Mouse (Mus musculus) kidney, postnatal 25 days (tissue): ENCODE data around the gene Lrrfip1.

Experiments used
- DNase-seq, 2 experiments: peaks; one replicate each; pipeline ENCODE4 v3.0.0; 2021; ENCODE audit warnings: mixed read lengths in 2 of 2

Gene Lrrfip1

GRCm38 (mm10) chr1:91024464-91024863 is 25.9 kb downstream of the Lrrfip1 start:
- DNase-seq, result no peak

DNA sequence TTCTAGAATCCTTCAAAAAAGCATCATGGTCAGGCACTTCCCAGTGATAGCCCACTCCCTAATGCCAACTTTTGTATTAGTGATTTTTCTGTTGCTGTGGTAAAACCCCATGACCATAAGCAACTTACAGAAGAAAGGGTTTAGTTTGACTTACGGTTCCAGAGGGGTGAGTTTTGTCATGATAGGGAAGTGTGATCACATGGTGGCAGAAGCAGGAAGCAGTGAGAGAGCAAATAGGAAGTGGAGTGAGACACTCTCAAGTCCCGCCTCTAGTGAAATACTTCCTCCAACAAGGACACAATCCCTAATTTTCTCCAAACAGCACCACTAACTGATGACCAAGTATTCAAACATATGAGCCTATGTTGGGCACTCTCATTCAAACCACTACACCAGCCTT is 28.4 kb downstream of the Lrrfip1 start:
- DNase-seq, result no peak

DNA sequence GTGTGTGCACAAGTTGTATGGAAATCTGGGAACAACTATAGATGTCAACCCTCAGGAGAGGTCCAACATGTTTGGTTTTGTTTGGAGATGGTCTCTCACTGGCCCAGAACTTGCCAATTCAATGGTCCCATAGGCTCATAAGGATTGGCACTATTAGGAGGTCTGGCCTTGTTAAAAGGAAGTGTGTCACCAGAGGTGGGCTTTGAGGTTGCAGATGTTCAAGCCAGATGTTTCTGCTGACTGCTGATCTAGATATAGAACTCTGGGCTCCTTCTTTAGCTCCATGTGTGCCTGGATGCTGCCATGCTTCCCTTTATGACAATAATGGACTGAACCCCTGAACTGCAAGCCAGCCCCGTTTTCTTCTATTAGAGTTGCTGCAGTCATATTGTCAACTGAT is 31.8 kb downstream of the Lrrfip1 start:
- DNase-seq, result no peak

DNA sequence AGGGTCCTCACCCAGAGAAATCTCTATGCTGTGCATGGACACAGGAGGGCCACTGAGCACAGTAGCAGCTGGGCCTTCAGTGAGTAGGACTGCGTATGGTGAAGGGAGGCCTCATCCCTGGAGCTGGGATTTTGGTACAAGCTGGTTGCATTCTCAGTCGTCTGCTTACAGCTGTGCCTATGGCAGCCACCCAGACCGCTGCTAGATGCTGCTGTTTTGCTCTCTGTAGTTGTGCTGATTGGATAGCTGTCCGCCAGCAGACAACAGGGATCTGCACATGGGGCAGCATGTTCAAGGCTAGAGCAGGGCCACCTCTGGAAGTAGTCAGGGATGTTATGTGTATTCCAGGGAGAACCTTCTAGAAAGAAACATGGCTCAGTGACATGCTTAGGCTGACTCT is 33.0 kb downstream of the Lrrfip1 start:
- DNase-seq, result peak in 1 of 2 experiments; percentile 50

DNA sequence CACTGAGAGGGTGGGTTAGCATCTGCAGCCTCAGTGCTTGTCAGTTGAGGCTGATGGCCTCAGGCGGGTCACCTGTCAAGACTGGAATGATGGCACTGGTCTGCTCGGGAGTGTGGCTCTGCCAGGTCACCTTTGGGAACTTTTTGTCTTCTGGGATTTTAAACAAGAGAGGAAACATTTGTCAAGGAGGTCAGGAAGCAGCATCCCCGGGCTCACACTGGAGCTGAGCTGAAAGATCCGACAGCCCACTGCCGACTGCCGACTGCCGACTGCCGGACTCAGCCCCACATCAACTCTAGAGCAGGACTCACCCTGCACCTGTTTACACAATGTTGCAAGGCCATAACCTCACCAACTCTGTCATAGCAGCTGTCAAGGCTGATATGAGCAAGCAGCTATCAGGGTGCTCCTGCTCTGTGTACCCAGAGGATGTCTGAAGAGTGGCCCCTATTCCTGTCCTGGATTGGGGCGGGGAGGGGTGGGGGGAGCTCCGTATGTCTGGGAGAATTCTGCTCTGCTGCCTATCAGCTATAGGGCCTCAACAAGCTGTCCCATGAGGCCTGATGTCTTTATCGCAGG is 33.9 kb downstream of the Lrrfip1 start:
- peak; percentile 41 to 76 for DNase-seq

DNA sequence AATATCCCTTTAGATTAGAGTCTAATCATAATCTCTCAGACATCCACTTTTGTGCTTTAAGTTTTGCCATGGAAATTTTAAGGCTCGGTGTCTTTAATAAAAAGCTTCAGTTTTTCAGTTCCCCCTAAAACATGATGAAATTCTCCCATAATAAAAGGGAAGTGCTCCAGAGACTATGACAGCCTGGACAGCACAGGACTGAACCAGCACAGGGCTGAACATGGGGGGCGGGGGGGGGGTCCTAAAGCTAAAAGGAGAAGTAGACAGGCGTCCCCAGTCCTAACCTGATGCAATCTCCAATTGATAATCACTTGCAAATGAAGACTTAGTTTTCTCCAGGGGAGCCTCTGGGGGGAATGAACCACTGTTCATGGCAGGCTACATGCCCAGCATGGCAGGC is 36.0 kb downstream of the Lrrfip1 start:
- no peak for DNase-seq

- no peak for DNase-seq
Observed at GRCm38 (mm10) chr1:91035266-91035665, 36.7 kb downstream of the Lrrfip1 start.

DNA sequence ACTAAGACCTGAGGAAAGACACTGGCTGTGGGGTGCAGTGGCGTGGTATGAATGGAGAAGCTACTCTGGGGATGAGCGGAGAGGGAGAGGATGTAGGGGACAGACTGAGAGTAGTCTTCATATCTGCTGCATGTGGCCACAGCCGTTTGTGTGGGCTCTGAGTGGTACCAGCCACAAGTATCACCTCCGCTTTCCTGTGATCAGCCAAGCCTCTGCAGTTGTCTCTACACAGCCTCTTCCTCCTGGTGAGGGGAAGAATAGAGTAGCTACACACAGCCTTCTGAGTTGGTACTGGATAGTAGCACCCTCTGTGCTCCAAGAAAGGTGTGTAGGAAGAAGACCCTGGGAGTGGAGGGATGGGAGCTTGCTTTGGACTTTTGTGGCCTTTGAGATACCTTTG is 38.7 kb downstream of the Lrrfip1 start:
- DNase-seq, result no peak

- peak; percentile 38 to 64 for DNase-seq
Observed at GRCm38 (mm10) chr1:91038010-91038409, 39.5 kb downstream of the Lrrfip1 start.

DNA sequence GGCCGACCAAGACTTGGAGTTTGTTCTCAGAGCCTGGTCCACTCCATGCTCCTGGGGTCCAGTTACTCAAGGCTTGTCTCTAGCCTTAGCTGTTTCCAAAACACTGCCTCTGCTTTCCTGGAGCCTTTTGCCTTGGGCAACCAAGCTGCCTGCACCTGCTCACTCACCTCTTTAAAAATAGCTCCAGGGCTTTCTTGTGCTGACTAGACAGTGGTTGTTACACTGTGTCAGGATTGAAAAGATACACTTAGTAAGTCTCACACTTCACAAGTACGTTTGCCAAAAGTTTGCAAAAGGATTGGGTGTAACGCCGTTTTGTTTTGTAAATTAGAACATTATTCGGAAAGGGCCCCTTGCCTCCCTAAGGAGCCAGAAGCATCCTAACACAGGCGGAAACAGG is 40.0 kb downstream of the Lrrfip1 start:
- no peak for DNase-seq

DNA sequence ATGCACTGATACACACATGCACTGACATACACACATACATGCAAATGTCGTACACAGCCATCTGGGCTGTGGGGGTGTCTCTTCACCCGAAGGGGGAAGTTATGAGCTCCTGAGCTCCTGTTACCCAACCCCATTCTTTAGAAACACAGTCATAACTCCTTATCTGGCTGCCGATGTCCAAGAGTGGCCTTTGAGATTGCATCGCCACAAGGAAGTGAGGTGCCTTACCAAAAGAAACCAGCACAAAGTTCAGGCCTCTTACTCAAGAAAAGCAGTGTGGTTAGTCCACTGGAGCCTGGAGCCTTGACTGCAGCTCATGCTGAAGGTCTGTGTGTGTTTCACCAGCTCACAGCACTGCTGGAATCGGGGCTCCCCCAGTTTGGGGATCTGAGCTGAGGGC is 43.1 kb downstream of the Lrrfip1 start:
- no peak for DNase-seq

GRCm38 (mm10) chr1:91043191-91043590 is 44.7 kb downstream of the Lrrfip1 start:
- DNase-seq, result no peak

GRCm38 (mm10) chr1:91044176-91044575 is 45.6 kb downstream of the Lrrfip1 start:
- no peak for DNase-seq

- DNase-seq, result no peak
Observed at GRCm38 (mm10) chr1:91044648-91045047, 46.1 kb downstream of the Lrrfip1 start.

- no peak for DNase-seq
Observed at GRCm38 (mm10) chr1:91046237-91046636, 47.7 kb downstream of the Lrrfip1 start.

DNA sequence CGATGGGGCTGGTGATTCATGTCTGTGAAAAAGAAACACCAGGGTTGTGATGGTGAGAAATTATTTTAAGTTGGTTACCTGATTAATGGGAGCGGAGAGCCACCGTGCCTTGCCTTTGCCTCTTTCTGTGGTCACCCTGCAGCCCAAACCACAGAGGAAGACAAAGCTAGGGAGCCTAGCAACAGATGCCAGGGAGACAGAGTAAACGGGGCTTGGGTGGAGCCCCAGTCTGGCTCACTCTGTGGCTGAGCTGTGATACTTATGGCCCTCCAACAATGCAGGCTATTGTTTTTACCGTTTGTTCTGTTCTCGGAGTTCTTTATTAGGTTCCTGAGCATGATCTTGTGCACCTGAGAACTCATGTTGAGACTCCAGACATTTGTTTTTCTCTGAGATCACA is 50.8 kb downstream of the Lrrfip1 start:
- no peak for DNase-seq

DNA sequence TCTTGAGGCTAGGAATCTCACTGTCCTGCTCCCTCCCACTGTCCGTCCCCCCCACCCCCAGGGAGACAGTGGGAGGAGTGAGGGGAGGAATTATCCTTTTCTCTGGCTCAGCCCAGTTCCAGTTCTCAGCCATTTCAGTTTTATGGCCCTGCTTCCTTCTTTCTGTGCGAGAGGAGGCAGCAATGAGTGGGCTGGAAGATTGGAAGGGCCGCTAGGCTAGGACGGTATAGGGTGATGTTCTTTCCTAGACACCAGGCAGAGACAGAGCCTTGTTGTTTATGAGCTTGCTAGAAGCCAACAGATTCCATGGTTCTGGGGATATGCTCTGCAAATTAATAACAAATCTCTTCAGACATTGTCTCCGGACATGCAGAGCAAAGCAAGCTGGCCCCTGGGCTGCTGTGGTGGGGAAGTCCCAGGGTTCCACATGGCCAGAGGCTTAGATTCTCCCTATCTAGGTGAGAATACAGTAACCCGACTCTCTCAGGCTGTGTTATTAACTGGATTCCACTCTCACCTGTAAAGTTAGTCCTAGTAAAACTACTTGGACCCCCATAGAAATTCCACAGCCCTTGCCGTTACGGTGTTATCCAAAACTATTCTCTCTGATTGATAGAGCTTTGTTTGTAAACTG is 53.0 kb downstream of the Lrrfip1 start:
- no peak for DNase-seq

- peak; percentile 96 to 98 for DNase-seq
Observed at GRCm38 (mm10) chr1:91052747-91053181, 54.2 kb downstream of the Lrrfip1 start.

GRCm38 (mm10) chr1:91053218-91054073 is 54.9 kb downstream of the Lrrfip1 start:
- peak; percentile 82 to 93 for DNase-seq

GRCm38 (mm10) chr1:91054074-91054471 is 55.5 kb downstream of the Lrrfip1 start:
- DNase-seq, result no peak

GRCm38 (mm10) chr1:91054815-91055214 is 56.3 kb downstream of the Lrrfip1 start:
- DNase-seq, result no peak

- DNase-seq, result no peak
Observed at GRCm38 (mm10) chr1:91055744-91056143, 57.2 kb downstream of the Lrrfip1 start.

- DNase-seq, result no peak
Observed at GRCm38 (mm10) chr1:91056416-91056815, 57.9 kb downstream of the Lrrfip1 start.
